Mouse (Mus musculus): Measurements from ENCODE around the gene Golga1.

DNA sequence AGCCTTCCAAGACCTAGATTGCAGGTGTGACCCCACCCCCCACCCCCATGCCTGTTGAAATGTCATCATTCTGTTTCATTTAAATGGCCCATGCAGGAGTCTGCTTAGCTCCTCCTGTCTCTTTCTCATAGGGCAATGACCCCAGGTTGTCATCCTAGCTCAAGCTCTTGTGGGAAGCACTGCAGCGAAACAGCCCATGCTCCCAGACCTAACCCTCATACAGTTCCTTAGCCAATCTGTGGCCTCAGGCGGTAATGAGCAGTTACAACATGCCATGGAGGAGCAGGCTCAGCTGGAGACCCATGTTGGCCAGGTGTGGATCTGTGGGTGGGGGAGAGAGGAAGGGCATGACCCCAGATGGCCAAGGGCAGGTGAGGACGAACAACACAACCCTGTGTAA is 90.2 kb downstream of the Golga1 start:
- TF ChIP-seq GATA1 (IDR thresholded peaks at IDR 0.05; ENCODE audit: borderline replicate concordance, low read length) (no peak), CTCF (IDR thresholded peaks at IDR 0.05; ENCODE audit: low read depth, low read length) (no peak)

Data from G1E (cell line).